Mouse (Mus musculus) left cerebral cortex, adult 2 months (tissue): ENCODE measurements at regions not wholly inside any gene's neighbourhood (a gene's known extent, or its start where the extent isn't known, plus 50 kb on each side); places are given as distances from the start of the nearest gene placed in this dataset.

Experiments used
- DNase-seq, 2 experiments: peaks; one replicate each; pipeline ENCODE4 v3.0.0; 2021 to 2022; ENCODE audit warnings: low spot score in 2 of 2, mixed read lengths in 1 of 2; ENCODE audit errors: extremely low spot score in 1 of 2
- H3K27ac ChIP-seq: fragments of 200-600 bp; 2 replicates; pipeline ENCODE4 v1.8.1; 2022
- H3K4me3 ChIP-seq: fragments of 200-600 bp; 2 replicates; pipeline ENCODE4 v1.8.1; 2022
- CTCF ChIP-seq: fragments of 200-600 bp; IDR thresholded peaks from 2 replicates; pipeline ENCODE4 v1.8.1; 2022; ENCODE audit warnings: antibody characterized with exemption, mild to moderate bottlenecking, moderate library complexity
- intact Hi-C: fragments of 180-260 bp; cut with DNase I; formaldehyde crosslinking; loops from one replicate; pipeline ENCODE4 v1.15.1; 2025

GRCm38 (mm10) chr13:101625922-101626321, 142.1 kb downstream of the Pik3r1 start:
- DNase-seq, result no peak
- no peak overlapping the region for H3K4me3 ChIP-seq
- intact Hi-C loops, result no loop called here
- no peak for TF ChIP-seq CTCF
- H3K27ac ChIP-seq, result no peak overlapping the region

- TF ChIP-seq CTCF, result no peak
- Histone ChIP-seq H3K4me3 (no peak overlapping the region), H3K27ac (no peak overlapping the region)
- DNase-seq, result no peak
- intact Hi-C loops, result no loop called here
Observed at GRCm38 (mm10) chr13:101624179-101624581, 143.8 kb downstream of the Pik3r1 start.

- no peak overlapping the region for H3K4me3 ChIP-seq
- no peak for DNase-seq
- intact Hi-C loops, result no loop called here
- TF ChIP-seq CTCF, result no peak
- no peak overlapping the region for H3K27ac ChIP-seq
Observed at GRCm38 (mm10) chr13:101622649-101623048, 145.4 kb downstream of the Pik3r1 start.

- DNase-seq, result no peak
- TF ChIP-seq CTCF, result no peak
- intact Hi-C loops, result no loop called here
- H3K4me3 ChIP-seq, result no peak overlapping the region
- no peak overlapping the region for H3K27ac ChIP-seq
Observed at GRCm38 (mm10) chr13:101620660-101621059, 147.4 kb downstream of the Pik3r1 start.

- H3K4me3 ChIP-seq, result no peak overlapping the region
- no peak for TF ChIP-seq CTCF
- intact Hi-C loops, result no loop called here
- DNase-seq, result no peak
- no peak overlapping the region for H3K27ac ChIP-seq
Observed at GRCm38 (mm10) chr13:101619154-101619553, 148.9 kb downstream of the Pik3r1 start.

GRCm38 (mm10) chr13:101612786-101613185, 155.2 kb downstream of the Pik3r1 start:
- Histone ChIP-seq H3K4me3 (no peak overlapping the region), H3K27ac (no peak overlapping the region)
- no peak for DNase-seq
- intact Hi-C loops, result no loop called here
- no peak for TF ChIP-seq CTCF

GRCm38 (mm10) chr13:101611725-101612124, 156.3 kb downstream of the Pik3r1 start:
- DNase-seq, result no peak
- intact Hi-C loops, result no loop called here
- no peak overlapping the region for H3K4me3 ChIP-seq
- H3K27ac ChIP-seq, result no peak overlapping the region
- no peak for TF ChIP-seq CTCF

GRCm38 (mm10) chr13:101606184-101606730, 161.8 kb downstream of the Pik3r1 start:
- DNase-seq, result no peak
- no peak for TF ChIP-seq CTCF
- intact Hi-C loops, result no loop called here

GRCm38 (mm10) chr13:101605685-101606084, 162.3 kb downstream of the Pik3r1 start:
- intact Hi-C loops, result no loop called here
- H3K4me3 ChIP-seq, result no peak overlapping the region
- DNase-seq, result no peak
- no peak overlapping the region for H3K27ac ChIP-seq
- no peak for TF ChIP-seq CTCF

More at GRCm38 (mm10) chr13:101606184-101606730, 161.8 kb downstream of the Pik3r1 start:
- Histone ChIP-seq H3K4me3 (no peak overlapping the region), H3K27ac (no peak overlapping the region)

GRCm38 (mm10) chr13:101605051-101605450, 163.0 kb downstream of the Pik3r1 start:
- intact Hi-C loops, result no loop called here
- Histone ChIP-seq H3K4me3 (no peak overlapping the region), H3K27ac (no peak overlapping the region)
- no peak for TF ChIP-seq CTCF
- DNase-seq, result no peak

GRCm38 (mm10) chr13:101598126-101598485, 169.9 kb downstream of the Pik3r1 start:
- intact Hi-C loops, result no loop called here
- no peak for DNase-seq
- TF ChIP-seq CTCF, result no peak
- Histone ChIP-seq H3K4me3 (no peak overlapping the region), H3K27ac (no peak overlapping the region)

GRCm38 (mm10) chr13:101597243-101598125, 170.5 kb downstream of the Pik3r1 start:
- DNase-seq, result no peak
- intact Hi-C loops, result no loop called here
- H3K4me3 ChIP-seq, result no peak overlapping the region
- H3K27ac ChIP-seq, result no peak overlapping the region
- TF ChIP-seq CTCF, result no peak
